Mouse (Mus musculus): Measurements from ENCODE around the gene Ubap2l.

DNA sequence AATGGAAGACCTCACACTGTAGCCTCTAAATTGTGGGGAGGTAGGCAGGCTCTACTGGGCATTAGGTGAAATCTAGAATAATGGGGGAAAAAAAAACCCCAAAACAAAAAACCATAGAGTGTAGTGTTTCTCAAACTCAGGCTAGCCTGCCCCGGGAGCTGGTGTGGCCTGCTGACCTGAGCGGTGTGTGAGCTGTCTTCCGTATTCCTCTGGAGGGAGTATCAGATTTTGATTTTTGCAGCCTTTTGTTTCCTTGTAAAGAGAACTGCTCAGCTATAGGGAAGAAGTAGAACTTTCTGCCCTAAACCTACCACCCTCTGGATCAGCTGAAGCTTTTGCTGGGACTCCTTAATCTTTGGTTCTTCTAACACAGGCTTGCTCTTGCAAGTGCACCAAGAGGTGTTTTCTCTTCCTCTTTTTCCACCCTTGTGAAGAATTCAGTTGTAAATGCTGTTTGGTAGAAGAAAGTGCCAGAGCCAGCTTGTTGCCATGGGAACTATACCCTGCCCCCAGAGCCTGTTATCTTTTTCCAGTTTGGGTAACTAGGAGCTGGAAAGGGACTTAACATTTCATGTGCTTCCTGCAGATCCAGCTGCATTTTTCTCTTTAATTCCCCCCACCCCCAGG is 31.4 kb upstream of the Ubap2l start:
- TF ChIP-seq CTCF (IDR thresholded peaks at IDR 0.05; ENCODE audit: insufficient read depth, low read length) (no peak), POLR2A (IDR thresholded peaks at IDR 0.05; ENCODE audit: borderline replicate concordance, extremely low read depth, low read depth, low read length) (no peak)

Measured in lung, adult 2 months (tissue).